Mouse (Mus musculus) effector memory CD4-positive, alpha-beta T cell, adult 7 months (primary cell): ENCODE measurements around the gene Tns3. TPM values are rescaled to one million over a fixed set of nuclear protein-coding genes. Genes with fewer than 3 reads are reported as not detected.

Experiments
- polyA plus RNA-seq: library from polyadenylated mRNA; unstranded; fragments of 100-300 nt; shearing (Covaris generic); gene quantifications from one replicate; pipeline ENCODE4 v1.2.1, GENCODE M21; 2017

Tns3 gene
- polyA plus RNA-seq, result 0.76 TPM

GRCm38 (mm10) chr11:8664393-8664743 lies at the start of gene Tns3:
Tns3 (minus strand) TSS chr11:8664535.

